Mouse (Mus musculus): ENCODE data around the gene Olfr1240.

The Olfr1240 gene

GRCm38 (mm10) chr2:89442900-89443299 is at the start of gene Olfr1240:
Gene Olfr1240, minus strand, starts transcription at chr2:89443000.
- no peak for DNase-seq (ENCODE audit: low read depth, low spot score)

- DNase-seq (ENCODE audit: low read depth, low spot score), result no peak
Measured at GRCm38 (mm10) chr2:89487026-89487425, 44.2 kb upstream of the Olfr1240 start, which contains the start of gene Olfr1241. Gene Olfr1241, minus strand, starts transcription at chr2:89487126.

- no peak for DNase-seq (ENCODE audit: low read depth, low spot score)
Measured at GRCm38 (mm10) chr2:89420307-89420706, 22.5 kb downstream of the Olfr1240 start, which contains the start of gene Olfr1239. Gene Olfr1239, minus strand, starts transcription at chr2:89420407.

DNA sequence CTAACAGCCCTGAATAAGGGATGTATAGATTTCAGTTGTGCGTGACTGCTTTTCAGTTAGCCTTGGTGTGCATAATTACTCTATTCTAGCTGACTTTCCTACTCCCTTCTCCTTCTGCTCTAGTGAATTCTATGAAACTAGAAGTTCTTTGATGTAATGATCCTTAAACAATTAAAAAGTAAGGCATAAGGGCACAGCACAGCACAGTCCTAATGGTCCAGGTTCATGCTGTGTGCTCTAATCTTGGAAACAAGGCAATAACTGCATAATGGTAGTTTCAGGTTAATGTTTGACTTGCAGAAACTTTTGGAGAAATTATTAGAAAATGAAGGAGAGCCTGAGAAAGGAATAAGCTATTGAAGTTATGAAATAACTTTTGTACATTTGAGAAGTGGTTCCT is 28.2 kb downstream of the Olfr1240 start:
- no peak for DNase-seq (ENCODE audit: low read depth, low spot score)

GRCm38 (mm10) chr2:89409576-89409975 is 33.2 kb downstream of the Olfr1240 start, which contains the start of gene Olfr1238:
Gene Olfr1238, minus strand, starts transcription at chr2:89409676.
- no peak for DNase-seq (ENCODE audit: low read depth, low spot score)

DNA sequence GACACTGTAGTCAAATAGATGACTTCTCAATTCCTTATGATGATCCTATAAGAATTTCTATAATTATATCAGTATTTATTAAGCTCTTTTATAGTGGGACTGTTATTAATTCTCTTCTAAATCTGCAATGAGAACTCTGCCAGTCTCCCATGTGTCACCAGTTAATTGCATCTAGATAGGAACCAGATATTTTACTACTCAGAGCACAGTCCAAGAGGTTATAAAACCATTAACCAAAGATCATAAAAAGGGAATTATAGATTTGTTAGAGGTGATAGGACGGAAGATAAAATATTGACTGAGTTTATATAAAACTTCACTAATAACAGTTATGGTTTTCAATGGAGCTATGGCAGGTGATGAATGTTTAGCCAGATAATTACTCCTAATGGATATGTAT is 41.9 kb downstream of the Olfr1240 start:
- DNase-seq (ENCODE audit: low read depth, low spot score), result no peak
